In the genomic region with DNA sequence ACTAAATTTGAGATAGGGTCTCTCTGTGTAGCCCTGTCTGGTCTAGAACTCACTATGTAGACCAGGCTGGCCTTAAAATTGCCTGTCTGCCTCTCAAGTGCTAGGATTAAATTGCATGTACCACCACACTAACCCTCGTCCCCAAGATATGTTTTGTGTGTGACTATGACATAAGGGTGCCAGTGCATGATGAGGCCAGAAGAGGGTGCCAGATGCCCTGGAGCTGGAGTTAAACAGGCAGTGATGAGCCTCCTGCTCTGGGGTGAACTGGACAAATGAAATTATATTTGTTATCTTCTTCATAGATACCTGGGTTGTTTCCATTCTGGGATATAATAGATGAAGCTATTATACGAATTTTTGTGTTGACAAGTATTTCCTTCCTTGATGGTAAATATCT, we compare ENCODE assay signal across 10 mouse cellular contexts. TPM values are rescaled to one million over a fixed set of nuclear protein-coding genes. Genes with fewer than 3 reads are reported as not detected.
DNase-seq lines count a peak whose midpoint lies in the region; ATAC-seq and TF ChIP-seq lines count a peak whose summit lies in the region.
"Had no signal": no experiment of that assay in that cellular context is flagged by ENCODE, and none has a peak within 500 bp of the region (broad histone marks: within the 10 kb centered on the region; RNA-seq: fewer than 3 reads in every experiment).

No protein-coding gene starts in this region.

- no peak for TF ChIP-seq POLR2A in lung, adult 2 months (IDR thresholded peaks at IDR 0.05; ENCODE audit: borderline replicate concordance, extremely low read depth, low read depth, low read length)

- H3K4me3 ChIP-seq in lung, adult 2 months (replicated peaks; ENCODE audit: extremely low read depth, low read depth, low read length), result no peak overlapping the region
- H3K4me3 ChIP-seq in midbrain, embryonic 16.5 days (ENCODE audit: low read depth, low read length), result no peak overlapping the region
- H3K4me3 ChIP-seq: neural tube, embryonic 13.5 days had no signal

- no peak overlapping the region for H3K4me2 ChIP-seq in midbrain, embryonic 16.5 days (ENCODE audit: low read length)
- H3K4me2 ChIP-seq: neural tube, embryonic 13.5 days had no signal

- no peaks in the 10 kb centered on the region for H3K9me3 ChIP-seq in midbrain, embryonic 16.5 days (replicated peaks; ENCODE audit: control insufficient read depth, low read length, poor library complexity, severe bottlenecking)
- H3K9me3 ChIP-seq: neural tube, embryonic 13.5 days had no signal

- ATAC-seq in neutrophil, adult 5-6 weeks (ENCODE audit: extremely low read depth, insufficient number of reproducible peaks, low FRiP score, poor library complexity, severe bottlenecking), result peak; percentile 39; the same call in 1 of the 2 replicates
- ATAC-seq in midbrain, embryonic 16.5 days, result no peak

- WGBS in lung, adult 2 months, result 57% methylated on average over 2 of the region's 2 CpGs
- 79% methylated on average over 2 of the region's 2 CpGs for WGBS in midbrain, embryonic 16.5 days

- H3K4me1 ChIP-seq in lung, adult 2 months (ENCODE audit: control insufficient read depth, insufficient read depth, low read length), result no peaks in the 10 kb centered on the region
- H3K4me1 ChIP-seq in midbrain, embryonic 16.5 days (ENCODE audit: control insufficient read depth, insufficient read depth, low read length), result no peaks in the 10 kb centered on the region

- peak; percentile 26 for DNase-seq in adrenal gland, postnatal 10 days
- no peak for DNase-seq in adrenal gland, adult 8-10 months
- DNase-seq in lung, adult 2 months, result no peak
- no peak for DNase-seq in lung, postnatal 14 days
- DNase-seq in c-Kit-positive CD71-positive TER-119-negative erythroid progenitor cells, embryonic 14.5 days (ENCODE audit: low read depth), result peak; percentile 38
- no peak for DNase-seq in left cerebral cortex, adult 11 months (ENCODE audit: low spot score)
- DNase-seq: cerebellum, adult 11-12 months had no signal

- TF ChIP-seq CTCF in lung, adult 2 months (IDR thresholded peaks at IDR 0.05; ENCODE audit: insufficient read depth, low read length), result 0 out of 2 replicates have a peak, but pooled peaks have one; percentile 30

- H3K9ac ChIP-seq in midbrain, embryonic 16.5 days (ENCODE audit: low read depth, low read length), result no peak overlapping the region
- H3K9ac ChIP-seq: neural tube, embryonic 13.5 days had no signal

- no peak overlapping the region for H3K27ac ChIP-seq in midbrain, embryonic 16.5 days (ENCODE audit: low read length)
- H3K27ac ChIP-seq: neural tube, embryonic 13.5 days had no signal

- H3K27me3 ChIP-seq in midbrain, embryonic 16.5 days (ENCODE audit: control insufficient read depth, insufficient read depth, low read depth, low read length), result no peaks in the 10 kb centered on the region
- H3K27me3 ChIP-seq: neural tube, embryonic 13.5 days had no signal

- no peaks in the 10 kb centered on the region for H3K36me3 ChIP-seq in midbrain, embryonic 16.5 days (ENCODE audit: control insufficient read depth, insufficient read depth, low read length)
- H3K36me3 ChIP-seq: neural tube, embryonic 13.5 days had no signal

RNA-seq across cellular contexts. Expression of a gene that starts 10.7 kb away (rescaled TPM):
- total RNA-seq in adrenal gland, postnatal 10 days (2021), result 10 to 100 TPM; 47.4 to 47.5 TPM
- 10 to 100 TPM; 42.6 to 47.9 (median 44.9) TPM for total RNA-seq in adrenal gland, adult 8-10 months (2022)
- 21.2 and 29.4 TPM in 2 replicates for polyA plus RNA-seq in lung, adult 2 months (2012; rRNA removed)
- total RNA-seq in neutrophil, adult 5-6 weeks (2017), result 96.0 and 107 TPM in 2 replicates
- polyA plus RNA-seq in midbrain, embryonic 16.5 days (2015; fragmentation: Nextera tagmentation; extraction: Ambion mirVana), result 30.2 and 31.0 TPM in 2 replicates

RNA-seq across cellular contexts. Expression of a gene that starts 57.6 kb away (rescaled TPM):
- 10 to 100 TPM; 25.6 to 35.0 TPM for total RNA-seq in adrenal gland, postnatal 10 days (2021)
- total RNA-seq in adrenal gland, adult 8-10 months (2022), result 1 to 10 TPM in 3 of 4 experiments, under 1 TPM in 1; 0.97 to 3.7 (median 2.3) TPM
- polyA plus RNA-seq in lung, adult 2 months (2012; rRNA removed), result 0.85 and 3.2 TPM in 2 replicates
- total RNA-seq in neutrophil, adult 5-6 weeks (2017), result 2.0 and 2.8 TPM in 2 replicates
- polyA plus RNA-seq in midbrain, embryonic 16.5 days (2015; fragmentation: Nextera tagmentation; extraction: Ambion mirVana), result 22.2 and 31.0 TPM in 2 replicates

Comparison
In these comparisons a context has a peak if more than half of its experiments do, and no peak if none do; other contexts are left out.
1. DNase-seq: peak in adrenal gland, postnatal 10 days (single experiment) and c-Kit-positive CD71-positive TER-119-negative erythroid progenitor cells, embryonic 14.5 days (single experiment); none in adrenal gland, adult 8-10 months (single experiment), lung, adult 2 months (single experiment), lung, postnatal 14 days (single experiment) and left cerebral cortex, adult 11 months (single experiment).